Mouse (Mus musculus) urinary bladder, adult 18-20 months (tissue): ENCODE data around the gene Olfr994.

Experiments
- DNase-seq, 2 experiments: peaks; one replicate each; pipeline ENCODE4 v3.0.0; 2022; ENCODE audit warnings: low spot score in 2 of 2, mixed read lengths in 2 of 2

Olfr994 gene

DNA sequence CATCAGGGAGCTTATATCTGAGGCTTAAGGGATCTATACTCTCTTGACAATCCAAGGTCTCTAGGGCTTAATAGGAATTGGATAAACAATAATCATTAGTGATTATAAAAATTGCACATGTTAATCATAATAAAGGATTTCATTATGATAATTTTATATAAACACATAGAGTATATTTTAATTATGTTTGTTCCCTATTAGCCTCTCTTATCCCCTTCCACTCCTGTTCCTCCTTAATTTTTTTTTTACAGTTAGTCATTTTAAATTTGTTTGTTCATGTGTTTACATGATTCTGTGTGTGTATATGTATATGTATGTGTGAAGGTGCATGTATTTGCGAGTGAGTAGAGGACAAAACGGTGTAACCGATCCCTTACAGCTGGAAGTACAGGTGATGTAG is at the start of gene Olfr994:
Gene Olfr994, minus strand, starts transcription at position 101 of the 400 bp plus-strand sequence.
- DNase-seq: no peak

DNA sequence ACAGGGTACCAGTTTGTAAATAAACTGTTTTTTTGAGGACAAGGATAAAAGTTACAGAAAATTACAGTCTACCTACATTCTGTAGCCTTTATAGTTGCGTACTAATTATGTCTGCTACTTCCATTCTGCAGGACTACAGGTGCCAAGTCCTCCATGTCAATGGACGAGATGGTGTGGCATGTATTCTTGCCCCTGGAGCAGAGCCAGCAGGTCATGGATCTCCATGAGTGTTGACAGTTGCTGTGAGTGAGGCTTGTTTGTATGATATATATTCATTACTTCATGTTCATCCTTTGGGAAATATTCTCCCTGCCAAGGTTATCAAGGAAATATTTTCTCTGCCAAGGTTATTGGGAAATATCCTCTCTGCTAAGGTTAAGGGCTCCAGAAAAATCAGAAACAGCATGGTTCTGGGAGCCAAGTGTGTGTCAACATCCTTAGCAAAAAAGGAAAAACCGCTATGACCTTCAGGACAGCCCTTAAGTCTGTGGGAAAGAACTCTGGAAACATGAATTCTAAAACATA is 30.6 kb upstream of the Olfr994 start:
- DNase-seq: no peak

DNA sequence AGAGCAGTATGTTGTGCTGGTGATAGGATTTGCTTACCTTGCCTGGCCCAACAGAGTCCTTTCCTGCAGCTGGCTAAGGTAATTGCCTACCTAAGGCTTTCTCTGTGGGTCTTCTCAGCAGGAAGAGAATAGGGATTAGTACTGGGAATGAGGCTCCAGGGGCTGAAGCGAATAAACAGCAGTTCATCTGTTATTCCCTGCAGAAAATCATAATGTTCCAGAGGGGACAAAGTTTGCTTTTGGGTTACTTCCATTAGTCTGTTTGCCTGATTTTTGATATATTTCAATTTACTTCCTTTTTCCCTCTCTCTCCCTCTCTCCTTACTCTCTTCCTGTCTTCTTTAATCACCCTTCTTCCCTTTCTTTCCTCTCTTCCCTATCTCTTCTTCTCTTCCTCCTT is 7.3 kb upstream of the Olfr994 start, which contains the start of gene Olfr995:
Gene Olfr995, minus strand, starts transcription at position 101 of the 400 bp plus-strand sequence.
- no peak for DNase-seq

DNA sequence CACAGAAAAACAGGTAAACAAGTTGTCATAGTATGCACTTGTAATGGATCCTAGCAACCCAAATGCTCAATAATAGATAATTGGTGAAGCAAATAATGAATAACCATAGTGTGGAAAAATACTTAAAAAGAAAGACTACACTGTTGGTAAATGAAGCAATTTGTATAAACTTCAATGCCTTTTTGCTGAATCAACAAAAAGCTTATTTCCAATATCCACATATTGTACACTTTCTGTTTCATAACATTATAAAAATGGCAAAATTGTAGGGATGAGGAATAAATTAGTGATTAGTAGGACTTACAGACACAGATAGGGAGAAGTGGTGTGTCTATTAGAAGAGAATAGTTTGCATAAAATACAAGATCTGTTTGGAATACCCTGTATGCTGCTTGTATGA is 6.3 kb upstream of the Olfr994 start:
- DNase-seq: no peak

DNA sequence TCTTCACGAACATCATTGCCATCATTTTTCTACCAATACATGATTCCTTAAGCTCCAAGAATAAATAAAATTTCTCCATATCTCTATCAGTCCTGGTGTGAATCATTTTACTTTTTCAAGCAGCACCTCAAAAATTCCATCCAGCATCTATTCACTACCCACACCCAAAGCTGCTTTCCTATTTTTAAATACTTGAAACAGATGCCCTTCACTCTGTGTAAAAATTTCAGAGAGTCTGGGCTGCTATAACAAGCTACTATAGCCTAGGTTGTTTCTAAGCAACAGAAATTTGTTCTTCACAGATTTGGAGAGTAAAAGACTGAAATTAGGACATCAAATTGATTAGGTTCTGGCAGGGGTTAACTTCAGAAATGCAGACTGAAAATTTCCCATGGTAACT is 10.4 kb downstream of the Olfr994 start:
- no peak for DNase-seq

DNA sequence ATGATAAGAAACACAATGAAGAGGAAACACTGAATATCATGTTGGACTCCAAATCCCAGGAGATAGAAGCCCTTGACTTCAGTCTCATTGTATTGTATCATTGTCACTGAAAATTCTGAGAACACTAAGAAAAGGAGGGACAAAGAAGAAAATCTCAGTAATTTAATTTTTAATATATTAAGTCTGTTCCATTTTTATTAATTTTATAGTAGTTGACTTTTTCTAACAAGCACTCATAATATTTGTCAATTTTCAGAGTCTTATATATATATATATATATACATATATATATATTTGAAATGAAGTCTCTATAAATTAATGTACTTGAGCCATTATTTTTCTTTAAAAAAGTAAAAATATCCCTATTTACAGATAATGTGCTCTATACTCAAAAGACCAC is 21.5 kb downstream of the Olfr994 start, which contains the start of gene Olfr993:
Gene Olfr993, minus strand, starts transcription at position 101 of the 400 bp plus-strand sequence.
- DNase-seq: no peak

DNA sequence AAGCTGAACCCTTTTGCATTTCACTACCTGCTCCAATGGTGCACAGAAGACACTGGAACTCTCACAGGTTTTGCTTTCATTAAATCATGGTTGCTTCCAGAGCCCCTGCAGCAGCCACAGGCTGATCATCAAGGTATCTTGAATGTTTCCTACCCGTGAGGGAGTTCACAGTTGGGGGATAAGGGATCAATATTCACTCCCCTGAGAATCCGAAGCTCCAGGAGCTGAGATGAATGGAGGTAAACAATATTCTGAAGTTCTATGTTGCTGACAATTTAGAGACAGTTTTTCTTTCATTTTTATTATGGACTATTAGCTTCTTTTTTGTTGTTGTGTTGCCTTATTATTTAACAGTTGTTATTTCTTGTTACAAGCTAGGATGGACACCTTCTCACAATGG is 26.9 kb downstream of the Olfr994 start, which contains the start of gene Olfr992:
Gene Olfr992, minus strand, starts transcription at position 101 of the 400 bp plus-strand sequence.
- DNase-seq: no peak
